Mouse (Mus musculus): ENCODE data around the gene Rsph1. TPM values are rescaled to one million over a fixed set of nuclear protein-coding genes. Genes with fewer than 3 reads are reported as not detected.

Rsph1 gene
- total and polyA plus RNA-seq, 3 experiments: 0.81 to 1.2 (median 1.2) TPM

DNA sequence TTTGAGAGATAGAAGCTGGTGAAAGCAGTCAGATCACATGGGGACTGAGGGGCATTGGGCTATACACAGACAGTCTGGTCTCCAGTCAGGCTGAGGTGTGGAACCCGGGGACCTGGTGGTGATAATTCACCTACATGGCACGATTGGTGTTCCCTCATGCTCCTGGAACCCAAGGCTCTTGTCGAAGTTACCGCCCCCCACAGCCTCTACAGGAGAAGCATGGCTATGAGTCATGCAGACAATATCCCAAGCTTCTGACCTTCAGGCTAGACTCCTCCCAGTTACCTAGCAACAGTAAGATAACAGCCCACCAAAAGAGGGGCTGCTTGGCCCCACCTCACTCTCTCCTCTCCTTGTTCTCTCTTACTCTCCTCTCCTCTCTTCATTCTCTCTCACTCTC lies 6.9 kb downstream of the Rsph1 start:
- WGBS: 52% methylated on average over 4 of the region's 4 CpGs

DNA sequence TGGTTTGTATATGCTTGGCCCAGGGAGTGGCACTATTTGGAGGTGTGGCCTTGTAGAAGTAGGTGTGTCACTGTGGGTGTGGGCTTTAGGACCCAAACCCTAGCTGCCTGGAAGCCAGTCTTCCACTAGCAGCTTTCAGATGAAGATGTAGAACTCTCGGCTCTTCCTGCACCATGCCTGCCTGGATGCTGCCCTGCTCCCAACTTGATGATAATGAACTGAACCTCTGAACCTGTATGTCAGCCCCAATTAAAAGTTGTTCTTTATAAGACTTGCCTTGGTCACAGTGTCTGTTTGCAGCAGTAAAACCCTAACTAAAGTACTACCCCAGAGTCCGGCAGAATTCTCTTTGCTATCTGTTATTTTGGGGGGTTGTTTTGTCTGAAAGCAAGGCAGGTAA lies 7.4 kb downstream of the Rsph1 start:
- WGBS: 89% methylated on average over 2 of the region's 2 CpGs
- Histone ChIP-seq H3K4me1 (ENCODE audit: control insufficient read depth, insufficient read depth, low read length) (no peaks in the 10 kb centered on the region), H3K36me3 (ENCODE audit: control insufficient read depth, insufficient read depth, low read length) (no peaks in the 10 kb centered on the region), H3K9ac (ENCODE audit: low read depth, low read length) (no peak overlapping the region), H3K27ac (no peak overlapping the region), H3K79me2 (replicated peaks; ENCODE audit: control insufficient read depth, insufficient read depth, low read length) (no peaks in the 10 kb centered on the region), H3K4me3 (no peak overlapping the region), H3K27me3 (ENCODE audit: control insufficient read depth, insufficient read depth, low read length) (no peaks in the 10 kb centered on the region)
- intact Hi-C loops (cut with DNase I): loop anchor here (2.0 to 10.0 kb wide), 2 partner anchors 15 to 135 kb away; no protein-coding TSS in a partner anchor
- TF ChIP-seq CTCF (IDR thresholded peaks at IDR 0.05) (no peak), POLR2A (IDR thresholded peaks at IDR 0.05; ENCODE audit: insufficient read depth, low read depth, low read length) (no peak)
- peak in 1 of 2 experiments; percentile 14 for DNase-seq

More for the DNA sequence above, 6.9 kb downstream of the Rsph1 start:
- Histone ChIP-seq H3K27ac (no peak overlapping the region), H3K36me3 (ENCODE audit: control insufficient read depth, insufficient read depth, low read length) (no peaks in the 10 kb centered on the region), H3K9ac (ENCODE audit: low read depth, low read length) (no peak overlapping the region), H3K79me2 (replicated peaks; ENCODE audit: control insufficient read depth, insufficient read depth, low read length) (no peaks in the 10 kb centered on the region), H3K4me1 (ENCODE audit: control insufficient read depth, insufficient read depth, low read length) (no peaks in the 10 kb centered on the region), H3K4me3 (no peak overlapping the region), H3K27me3 (ENCODE audit: control insufficient read depth, insufficient read depth, low read length) (no peaks in the 10 kb centered on the region)
- peak in 1 of 2 experiments; percentile 14 for DNase-seq
- TF ChIP-seq EP300 (IDR thresholded peaks at IDR 0.05; ENCODE audit: insufficient read depth, low read depth, low read length) (no peak), POLR2A (IDR thresholded peaks at IDR 0.05; ENCODE audit: insufficient read depth, low read depth, low read length) (no peak), CTCF (IDR thresholded peaks at IDR 0.05) (no peak)
- intact Hi-C loops (cut with DNase I): loop anchor here (2.0 to 10.0 kb wide), 2 partner anchors 15 to 135 kb away; no protein-coding TSS in a partner anchor

DNA sequence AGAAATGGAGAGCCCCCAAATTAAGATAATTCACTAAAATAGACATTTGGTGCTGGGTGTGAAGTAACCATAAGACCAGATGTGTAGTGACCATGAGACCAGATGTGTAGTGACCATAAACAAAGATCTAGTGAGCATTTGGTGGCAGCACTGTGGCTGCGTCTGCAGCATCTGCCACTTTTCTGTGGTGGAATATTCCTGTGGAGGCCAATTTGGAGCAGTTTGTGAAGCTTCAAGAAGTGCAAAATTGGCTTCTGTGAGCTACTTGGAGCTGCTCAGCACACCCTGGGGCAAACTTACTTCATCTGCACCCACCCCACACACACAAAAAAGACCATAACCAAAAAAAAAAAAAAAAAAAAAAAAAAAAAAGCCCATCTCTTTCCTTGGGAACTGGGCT lies 9.2 kb downstream of the Rsph1 start:
- Histone ChIP-seq H3K4me3 (no peak overlapping the region), H3K36me3 (ENCODE audit: control insufficient read depth, insufficient read depth, low read length) (no peaks in the 10 kb centered on the region), H3K4me1 (ENCODE audit: control insufficient read depth, insufficient read depth, low read length) (no peaks in the 10 kb centered on the region), H3K79me2 (replicated peaks; ENCODE audit: control insufficient read depth, insufficient read depth, low read length) (no peaks in the 10 kb centered on the region), H3K9ac (ENCODE audit: low read depth, low read length) (no peak overlapping the region), H3K27ac (no peak overlapping the region), H3K27me3 (ENCODE audit: control insufficient read depth, insufficient read depth, low read length) (no peaks in the 10 kb centered on the region)
- DNase-seq: peak in 1 of 2 experiments; percentile 8
- 89% methylated on average over 1 of the region's 1 CpGs for WGBS
- intact Hi-C loops (cut with DNase I): no loop called here
- no peak for TF ChIP-seq POLR2A (IDR thresholded peaks at IDR 0.05; ENCODE audit: insufficient read depth, low read depth, low read length)
- no peak for TF ChIP-seq CTCF (IDR thresholded peaks at IDR 0.05)

GRCm38 (mm10) chr17:31267603-31268002 lies 9.6 kb downstream of the Rsph1 start:
- no peak overlapping the region for H3K9ac ChIP-seq (ENCODE audit: low read depth, low read length)
- intact Hi-C loops (cut with DNase I): no loop called here
- H3K4me3 ChIP-seq: no peak overlapping the region
- 81% methylated on average over 6 of the region's 6 CpGs for WGBS
- no peak overlapping the region for H3K27ac ChIP-seq
- H3K79me2 ChIP-seq (replicated peaks; ENCODE audit: control insufficient read depth, insufficient read depth, low read length): no peaks in the 10 kb centered on the region
- no peaks in the 10 kb centered on the region for H3K27me3 ChIP-seq (ENCODE audit: control insufficient read depth, insufficient read depth, low read length)
- TF ChIP-seq CTCF (IDR thresholded peaks at IDR 0.05) (no peak), POLR2A (IDR thresholded peaks at IDR 0.05; ENCODE audit: insufficient read depth, low read depth, low read length) (no peak), EP300 (IDR thresholded peaks at IDR 0.05; ENCODE audit: insufficient read depth, low read depth, low read length) (no peak)
- peak in 1 of 2 experiments; percentile 15 for DNase-seq
- H3K36me3 ChIP-seq (ENCODE audit: control insufficient read depth, insufficient read depth, low read length): no peaks in the 10 kb centered on the region
- H3K4me1 ChIP-seq (ENCODE audit: control insufficient read depth, insufficient read depth, low read length): no peaks in the 10 kb centered on the region

GRCm38 (mm10) chr17:31267138-31267537 lies 10.0 kb downstream of the Rsph1 start:
- WGBS: 58% methylated on average over 4 of the region's 4 CpGs
- intact Hi-C loops (cut with DNase I): no loop called here

DNA sequence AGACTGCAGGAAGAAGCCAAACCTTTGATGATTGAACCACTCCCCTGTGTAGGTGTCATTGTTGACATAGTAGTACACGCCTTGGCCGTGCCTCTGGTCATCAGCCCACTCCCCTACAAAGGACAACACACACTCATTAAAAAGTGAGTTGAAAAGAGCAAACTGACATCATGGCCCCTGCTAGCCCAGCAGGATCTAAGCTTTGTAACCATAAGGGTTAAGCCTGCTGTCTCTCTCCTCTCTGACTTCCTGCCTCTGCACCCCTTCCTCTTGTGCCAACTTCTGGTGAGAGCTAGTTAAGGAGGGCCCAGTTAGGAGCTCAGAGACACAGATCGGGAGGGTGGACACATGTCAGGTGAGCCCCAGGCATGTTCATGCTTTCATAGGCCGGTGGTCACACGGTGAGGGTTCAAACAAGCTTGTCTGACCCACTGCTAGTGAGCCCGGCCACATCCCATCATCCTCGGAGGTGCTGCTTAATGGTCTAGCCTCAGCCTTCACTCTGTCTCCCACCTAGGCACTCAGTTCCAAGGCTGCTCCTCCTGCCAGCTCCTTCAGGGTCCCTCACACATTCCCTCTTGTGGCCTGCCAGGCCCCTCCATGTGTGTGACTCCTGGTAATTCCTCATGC lies 10.7 kb downstream of the Rsph1 start:
- Histone ChIP-seq H3K4me1 (ENCODE audit: control insufficient read depth, insufficient read depth, low read length) (no peaks in the 10 kb centered on the region), H3K27me3 (ENCODE audit: control insufficient read depth, insufficient read depth, low read length) (no peaks in the 10 kb centered on the region), H3K4me3 (no peak overlapping the region), H3K36me3 (ENCODE audit: control insufficient read depth, insufficient read depth, low read length) (no peaks in the 10 kb centered on the region), H3K9ac (ENCODE audit: low read depth, low read length) (no peak overlapping the region), H3K27ac (no peak overlapping the region), H3K79me2 (replicated peaks; ENCODE audit: control insufficient read depth, insufficient read depth, low read length) (no peaks in the 10 kb centered on the region)
- TF ChIP-seq POLR2A (IDR thresholded peaks at IDR 0.05; ENCODE audit: insufficient read depth, low read depth, low read length) (no peak), EP300 (IDR thresholded peaks at IDR 0.05; ENCODE audit: insufficient read depth, low read depth, low read length) (no peak), CTCF (IDR thresholded peaks at IDR 0.05) (no peak)
- WGBS: 83% methylated on average over 7 of the region's 7 CpGs
- intact Hi-C loops (cut with DNase I): no loop called here
- peak in 1 of 2 experiments; percentile 22 for DNase-seq

More at GRCm38 (mm10) chr17:31267138-31267537, 10.0 kb downstream of the Rsph1 start:
- peak in 1 of 2 experiments; percentile 4 for DNase-seq
- TF ChIP-seq POLR2A (IDR thresholded peaks at IDR 0.05; ENCODE audit: insufficient read depth, low read depth, low read length) (no peak), CTCF (IDR thresholded peaks at IDR 0.05) (no peak), EP300 (IDR thresholded peaks at IDR 0.05; ENCODE audit: insufficient read depth, low read depth, low read length) (no peak)
- H3K4me3 ChIP-seq: no peak overlapping the region
- no peaks in the 10 kb centered on the region for H3K4me1 ChIP-seq (ENCODE audit: control insufficient read depth, insufficient read depth, low read length)
- no peak overlapping the region for H3K9ac ChIP-seq (ENCODE audit: low read depth, low read length)
- H3K27me3 ChIP-seq (ENCODE audit: control insufficient read depth, insufficient read depth, low read length): no peaks in the 10 kb centered on the region
- no peaks in the 10 kb centered on the region for H3K36me3 ChIP-seq (ENCODE audit: control insufficient read depth, insufficient read depth, low read length)
- no peaks in the 10 kb centered on the region for H3K79me2 ChIP-seq (replicated peaks; ENCODE audit: control insufficient read depth, insufficient read depth, low read length)
- H3K27ac ChIP-seq: no peak overlapping the region

All from heart, adult 2 months (tissue).